ENCODE assay signal across 23 mouse cellular contexts in the genomic region with DNA sequence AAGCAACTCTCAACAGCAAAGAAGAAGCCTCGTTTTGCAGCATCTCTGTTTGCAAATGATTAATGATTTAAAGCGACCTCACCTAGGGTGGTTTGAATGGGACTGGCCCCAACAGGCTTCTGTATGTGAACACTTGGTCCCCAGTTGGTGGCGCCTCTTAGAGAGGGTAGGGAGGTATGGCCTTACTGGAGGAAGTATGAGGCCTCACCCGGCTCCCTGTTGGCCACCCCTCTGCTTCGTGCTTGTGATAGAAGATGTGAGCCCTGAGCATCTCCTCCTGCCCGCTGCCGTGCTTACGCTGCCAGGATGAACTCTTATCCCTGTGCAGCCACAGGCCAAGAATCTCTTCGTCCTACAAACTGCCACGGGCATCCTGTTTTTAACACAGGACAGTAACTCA. TPM values are rescaled to one million over a fixed set of nuclear protein-coding genes. Genes with fewer than 3 reads are reported as not detected.
"Had no signal": no experiment of that assay in that cellular context is flagged by ENCODE, and none has a peak within 500 bp of the region (broad histone marks: within the 10 kb centered on the region; RNA-seq: fewer than 3 reads in every experiment).

No protein-coding gene starts in this region.

- H3K36me3 ChIP-seq: lung, embryonic 15.5 days; midbrain, embryonic 10.5 days; midbrain, embryonic 12.5 days; neural tube, embryonic 13.5 days; neural tube, embryonic 15.5 days had no signal

- H3K4me1 ChIP-seq: lung, embryonic 15.5 days; midbrain, embryonic 10.5 days; midbrain, embryonic 12.5 days; neural tube, embryonic 13.5 days; neural tube, embryonic 15.5 days had no signal

- H3K27me3 ChIP-seq: midbrain, embryonic 12.5 days; neural tube, embryonic 15.5 days had no signal

- DNase-seq: liver, postnatal 0 days; lung, adult 2 months; lung, postnatal 14 days; lung, postnatal 36 days; midbrain, embryonic 14.5 days; retina, postnatal 1 day; right cerebral cortex, adult 18-20 months; right cerebral cortex, postnatal 25 days; right cerebral cortex, postnatal 4 days; spleen, adult 18-20 months; thymus, adult 18-20 months; thymus, postnatal 14 days; thymus, postnatal 4 days had no signal

- H3K4me3 ChIP-seq: lung, embryonic 15.5 days; megakaryocyte, embryonic 14.5 days; midbrain, embryonic 10.5 days; midbrain, embryonic 12.5 days; myocyte; neural tube, embryonic 13.5 days; neural tube, embryonic 15.5 days had no signal

- ATAC-seq: liver, postnatal 0 days; lung, postnatal 0 days; midbrain, embryonic 16.5 days had no signal

- H3K27ac ChIP-seq: lung, embryonic 15.5 days; macrophage; midbrain, embryonic 10.5 days; midbrain, embryonic 12.5 days; neural tube, embryonic 13.5 days; neural tube, embryonic 15.5 days had no signal

- H3K9me3 ChIP-seq: lung, embryonic 15.5 days; megakaryocyte, embryonic 14.5 days; midbrain, embryonic 10.5 days; midbrain, embryonic 12.5 days; neural tube, embryonic 13.5 days; neural tube, embryonic 15.5 days had no signal

- H3K9ac ChIP-seq: liver, postnatal 0 days; lung, embryonic 15.5 days; midbrain, embryonic 12.5 days; neural tube, embryonic 13.5 days; neural tube, embryonic 15.5 days had no signal

- H3K4me2 ChIP-seq: lung, embryonic 15.5 days; midbrain, embryonic 12.5 days; neural tube, embryonic 13.5 days; neural tube, embryonic 15.5 days had no signal

RNA-seq across cellular contexts. Expression of a gene that starts 19.0 kb away (rescaled TPM):
- polyA plus RNA-seq: macrophage had no signal
